In the genomic region with DNA sequence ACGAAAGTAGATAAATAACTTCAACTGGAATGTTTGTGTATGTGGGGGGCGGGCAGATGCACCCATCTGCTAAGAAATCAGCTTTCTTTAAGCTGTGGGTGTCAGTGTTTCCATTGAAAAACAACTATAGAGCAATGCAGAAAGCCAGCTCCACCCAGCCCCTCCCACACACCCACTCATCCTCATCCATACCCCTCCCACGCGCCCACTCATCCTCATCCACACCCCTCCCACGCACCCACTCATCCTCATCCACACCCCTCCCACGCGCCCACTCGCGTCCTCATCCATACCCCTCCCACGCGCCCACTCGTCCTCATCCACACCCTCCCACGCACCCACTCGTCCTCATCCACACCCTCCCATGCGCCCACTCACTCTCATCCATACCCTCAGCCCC, we compare ENCODE assay signal across 23 mouse cellular contexts.
A peak's percentile ranks its signal among the peaks of the same experiment; 100 is the strongest.
DNase-seq lines count a peak whose midpoint lies in the region; ATAC-seq lines count a peak whose summit lies in the region.
"Had no signal": no experiment of that assay in that cellular context is flagged by ENCODE, and none has a peak within 500 bp of the region (broad histone marks: within the 10 kb centered on the region; RNA-seq: fewer than 3 reads in every experiment).

No protein-coding gene starts in this region.

- H3K36me3 ChIP-seq in kidney, embryonic 15.5 days, result no peaks in the 10 kb centered on the region
- H3K36me3 ChIP-seq: embryonic facial prominence, embryonic 13.5 days; embryonic facial prominence, embryonic 15.5 days; forebrain, embryonic 10.5 days; forebrain, embryonic 12.5 days had no signal

- 34% methylated on average over 15 of the region's 15 CpGs for WGBS in kidney, embryonic 15.5 days

- no peak for DNase-seq in kidney, postnatal 14 days
- DNase-seq in kidney, postnatal 4 days, result peak; percentile 38 to 58
- DNase-seq in kidney, adult 8-10 months, result no peak
- peak; percentile 15 for DNase-seq in thymus, postnatal 4 days
- no peak for DNase-seq in thymus, postnatal 0 days (ENCODE audit: low spot score)
- DNase-seq in right cerebral cortex, postnatal 36 days (ENCODE audit: low spot score in 2 of 2), result no peak
- DNase-seq: adrenal gland, adult 2 months; adrenal gland, postnatal 10 days; adrenal gland, postnatal 25 days; cerebellum, adult 11 months; cerebellum, adult 18-20 months; cerebellum, adult 8-10 months; cerebellum, adult 9-11 months; cerebellum, postnatal 14 days; cerebellum, postnatal 36 days; embryo, embryonic 11 days had no signal

- no peak for ATAC-seq in kidney, embryonic 15.5 days (replicated peaks; ENCODE audit: low FRiP score)
- ATAC-seq: forebrain, embryonic 14.5 days had no signal

- no peak overlapping the region for H3K9ac ChIP-seq in kidney, embryonic 15.5 days
- H3K9ac ChIP-seq: embryonic facial prominence, embryonic 13.5 days; embryonic facial prominence, embryonic 15.5 days; forebrain, embryonic 12.5 days had no signal

- H3K9me3 ChIP-seq in kidney, embryonic 15.5 days (replicated peaks), result no peaks in the 10 kb centered on the region
- H3K9me3 ChIP-seq: embryonic facial prominence, embryonic 13.5 days; embryonic facial prominence, embryonic 15.5 days; forebrain, embryonic 10.5 days; forebrain, embryonic 12.5 days had no signal

- H3K4me2 ChIP-seq in kidney, embryonic 15.5 days, result 0 out of 2 replicates have a peak overlapping the region, but pooled peaks have one; percentile 1
- H3K4me2 ChIP-seq: embryonic facial prominence, embryonic 13.5 days; embryonic facial prominence, embryonic 15.5 days; forebrain, embryonic 12.5 days had no signal

- no peak overlapping the region for H3K27ac ChIP-seq in kidney, embryonic 15.5 days
- H3K27ac ChIP-seq: embryonic facial prominence, embryonic 13.5 days; embryonic facial prominence, embryonic 15.5 days; forebrain, embryonic 10.5 days; forebrain, embryonic 12.5 days had no signal

- H3K4me3 ChIP-seq in kidney, embryonic 15.5 days (replicated peaks), result no peak overlapping the region
- H3K4me3 ChIP-seq: embryonic facial prominence, embryonic 13.5 days; embryonic facial prominence, embryonic 15.5 days; erythroblast, embryonic 14.5 days; forebrain, embryonic 10.5 days; forebrain, embryonic 12.5 days had no signal

- no peaks in the 10 kb centered on the region for H3K27me3 ChIP-seq in kidney, embryonic 15.5 days
- H3K27me3 ChIP-seq: embryonic facial prominence, embryonic 13.5 days; embryonic facial prominence, embryonic 15.5 days had no signal

- peaks cover 32% of the 10 kb centered on the region for H3K4me1 ChIP-seq in kidney, embryonic 15.5 days

Comparison
In these comparisons a context has a peak if more than half of its experiments do, and no peak if none do; other contexts are left out.
1. DNase-seq: peak in kidney, postnatal 4 days (2 of 2) and thymus, postnatal 4 days (single experiment); none in kidney, postnatal 14 days (single experiment), kidney, adult 8-10 months (0 of 2), thymus, postnatal 0 days (single experiment) and right cerebral cortex, postnatal 36 days (0 of 2).